Mouse (Mus musculus): ENCODE measurements around the gene Pde6h.

- TF ChIP-seq CTCF (IDR thresholded peaks at IDR 0.05; ENCODE audit: borderline replicate concordance, insufficient read depth, low read depth, low read length): no peak
- TF ChIP-seq POLR2A (IDR thresholded peaks at IDR 0.05; ENCODE audit: borderline replicate concordance, insufficient read depth, low read length): no peak
Observed at GRCm38 (mm10) chr6:136914234-136914633, 9.4 kb upstream of the Pde6h start.

All from cerebellum, adult 2 months (tissue).